Mouse (Mus musculus): ENCODE data around the gene Adcy9.
"Not testable (repeated sequence)": the region's sequence is repeated elsewhere in the genome, so short reads cannot be mapped to it uniquely, and the experiment has no call there.

Adcy9 gene

DNA sequence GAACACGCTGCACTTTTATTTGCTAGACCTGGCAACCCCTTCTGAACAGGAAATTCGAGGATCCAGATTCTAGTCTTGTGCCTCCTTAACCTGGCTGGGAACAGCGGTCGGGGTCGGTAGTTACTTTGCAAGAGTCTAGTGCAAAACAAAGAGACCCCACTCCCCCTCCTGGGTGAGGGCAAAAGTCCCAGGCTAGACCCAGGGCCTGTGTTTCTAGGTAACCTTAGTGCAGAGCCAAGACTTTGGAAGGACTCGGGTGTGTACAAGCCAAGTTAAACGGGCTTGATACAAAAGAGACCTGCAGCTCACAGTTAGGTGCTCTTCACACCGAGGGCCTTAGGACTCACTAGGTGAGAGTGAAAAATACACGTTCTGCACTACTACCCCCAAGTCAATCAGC is 152.8 kb downstream of the Adcy9 start:
- DNase-seq, result no peak

DNA sequence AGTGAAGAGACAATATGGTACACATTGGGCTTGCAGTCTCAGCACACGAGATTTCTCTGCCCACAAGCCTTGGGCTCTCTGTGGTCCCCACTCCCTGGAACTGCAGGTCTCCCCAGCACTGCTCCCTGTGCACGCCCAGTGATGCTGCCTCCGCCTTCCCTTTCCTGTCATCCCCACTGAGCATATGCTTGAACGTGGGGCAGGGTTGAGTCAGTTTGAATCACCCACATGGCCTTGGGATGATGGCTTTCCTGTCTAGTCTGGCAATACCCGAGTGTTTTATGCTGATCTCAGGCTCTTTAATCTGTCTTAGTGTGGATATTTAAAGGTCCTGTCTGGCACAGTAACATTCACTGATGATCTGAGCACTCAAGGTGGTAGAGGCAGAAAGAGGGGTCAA is 154.9 kb downstream of the Adcy9 start:
- no peak for DNase-seq

DNA sequence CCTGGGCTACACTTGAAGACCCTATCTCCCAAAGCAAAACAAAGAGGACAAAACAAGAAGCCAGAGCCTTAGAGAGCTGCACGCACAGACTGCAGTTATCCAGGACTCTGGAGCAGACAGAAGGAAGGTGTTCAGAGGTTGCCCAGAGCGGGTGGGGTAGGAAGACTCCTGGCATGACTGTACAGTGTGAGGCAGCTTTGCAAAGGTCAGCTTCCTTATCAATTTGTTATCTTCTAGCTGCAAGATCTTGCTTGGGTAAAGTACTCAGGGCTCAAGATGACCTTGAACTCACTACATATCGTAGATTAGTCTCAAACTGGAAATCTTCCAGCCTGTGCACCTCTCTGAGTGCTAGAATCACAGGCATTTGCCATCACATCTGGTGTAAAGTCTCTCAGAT is 156.8 kb downstream of the Adcy9 start:
- no peak for DNase-seq

DNA sequence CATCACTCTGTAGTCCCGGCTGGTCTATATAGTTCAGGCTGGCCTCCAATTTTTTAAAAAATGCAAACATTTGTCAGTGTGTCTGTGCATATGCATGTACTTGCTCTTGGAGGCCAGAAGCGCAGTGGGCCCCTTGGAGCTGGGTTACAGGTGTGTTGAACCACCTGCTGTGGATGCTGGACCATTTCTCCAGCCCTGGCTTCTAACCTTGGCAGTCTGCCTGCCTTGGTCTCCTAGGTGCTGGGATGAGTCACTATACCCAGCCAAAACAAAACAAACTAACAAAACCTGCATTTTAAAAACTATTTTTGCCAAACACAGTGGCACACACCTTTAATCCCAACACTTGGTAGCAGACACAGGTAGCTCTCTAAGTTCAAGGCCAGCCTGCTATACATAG is 162.8 kb downstream of the Adcy9 start:
- no peak for DNase-seq

DNA sequence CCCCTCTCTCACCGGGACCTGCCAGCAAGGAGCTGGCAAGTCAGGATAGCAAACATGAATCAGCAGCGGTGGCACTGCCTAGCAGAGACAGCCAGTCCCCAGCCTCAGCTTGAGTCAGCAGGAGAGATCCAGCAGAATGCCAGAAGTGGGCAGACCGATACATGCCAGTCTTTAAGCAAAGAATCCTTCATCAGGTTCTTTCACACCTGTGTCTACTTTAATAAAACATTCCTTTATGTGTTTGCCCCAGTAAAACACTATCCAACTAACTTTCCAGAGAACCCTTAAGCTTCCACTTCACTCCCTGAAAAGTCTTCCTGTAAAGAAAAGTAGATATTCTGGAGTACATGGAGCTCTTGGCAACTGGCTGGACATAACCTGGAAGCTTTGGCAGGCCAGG is 171.5 kb downstream of the Adcy9 start:
- peak in 1 of 2 experiments; percentile 3 for DNase-seq

DNA sequence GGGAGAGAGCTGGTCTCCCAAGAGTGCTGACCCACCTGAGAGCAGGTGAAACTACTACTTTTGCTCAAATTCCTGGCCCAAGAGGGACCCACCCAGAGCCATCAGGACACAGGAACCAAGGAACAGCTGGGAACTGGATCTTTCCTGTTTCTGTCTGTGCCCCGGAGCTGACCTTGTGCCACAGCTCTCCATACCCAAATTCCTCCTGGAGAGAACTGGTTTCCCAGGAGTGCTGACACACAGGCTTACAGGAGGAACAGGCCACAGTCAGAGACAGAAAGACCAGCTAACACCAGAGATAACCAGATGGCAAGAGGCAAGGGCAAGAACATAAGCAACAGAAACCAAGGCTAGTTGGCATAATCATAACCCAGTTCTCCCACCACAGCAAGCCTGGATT is 175.1 kb downstream of the Adcy9 start:
- not testable (repeated sequence) for DNase-seq

Measured in lung, adult 18-20 months (tissue).